Mouse (Mus musculus) forebrain, postnatal 0 days (tissue): Measurements from ENCODE around the gene Dcaf10. TPM values are rescaled to one million over a fixed set of nuclear protein-coding genes. Genes with fewer than 3 reads are reported as not detected.

Source experiments
- ATAC-seq: fragments of 200-750 bp; cut with Nextera tagmentation; 2 replicates; pipeline ENCODE4 v1.8.0; 2017; ENCODE audit warnings: mild to moderate bottlenecking, moderate library complexity
- DNase-seq: peaks from one replicate; pipeline ENCODE4 v3.0.0-alpha.2; 2015
- H3K27ac ChIP-seq: fragments of 300-500 bp; sonication (generic); 2 replicates; pipeline ENCODE4 v1.5.1; 2014; ENCODE audit warnings: low read depth, mild to moderate bottlenecking, antibody characterized with exemption, low read length, moderate library complexity, mixed read lengths
- H3K27me3 ChIP-seq: fragments of 300-500 bp; sonication (generic); 2 replicates; pipeline ENCODE4 v1.6.1; 2014; ENCODE audit warnings: mild to moderate bottlenecking, low read length, mixed read lengths; ENCODE audit not compliant: insufficient read depth
- H3K36me3 ChIP-seq: fragments of 300-500 bp; sonication (generic); 2 replicates; pipeline ENCODE4 v1.6.1; 2014; ENCODE audit warnings: mild to moderate bottlenecking, moderate library complexity; ENCODE audit not compliant: insufficient read depth
- H3K4me1 ChIP-seq: fragments of 300-500 bp; sonication (generic); 2 replicates; pipeline ENCODE4 v1.6.1; 2014; ENCODE audit warnings: antibody characterized with exemption; ENCODE audit not compliant: insufficient read depth
- H3K4me2 ChIP-seq: fragments of 300-500 bp; sonication (generic); 2 replicates; pipeline ENCODE4 v1.6.1; 2014; ENCODE audit warnings: low read depth, mild to moderate bottlenecking, moderate library complexity
- H3K4me3 ChIP-seq: fragments of 300-500 bp; sonication (generic); 2 replicates; pipeline ENCODE4 v1.5.1; 2014; ENCODE audit warnings: low read depth, low read length, mixed read lengths
- H3K9ac ChIP-seq: fragments of 300-500 bp; sonication (generic); 2 replicates; pipeline ENCODE4 v1.6.1; 2014; ENCODE audit warnings: mild to moderate bottlenecking
- H3K9me3 ChIP-seq: fragments of 300-500 bp; sonication (generic); 2 replicates; pipeline ENCODE4 v1.6.1; 2016; ENCODE audit warnings: low read length
- CTCF ChIP-seq: sonication (generic); IDR thresholded peaks from 2 replicates; pipeline ENCODE4 v1.5.1; 2016; ENCODE audit warnings: antibody characterized with exemption, control low read depth, low read depth
- WGBS: fragments of 180-500 bp; shearing (Covaris S2); extraction: QIAGEN DNeasy Blood & Tissue Kit; methylation state at CpG from one replicate; pipeline ENCODE4 v1.1.7; 2014; 5-methylcytosine and 5-hydroxymethylcytosine counted together
- polyA plus RNA-seq: library from polyadenylated mRNA; unstranded; fragments of >200 nt; fragmentation: Nextera tagmentation; extraction: Ambion mirVana; gene quantifications from 2 replicates; pipeline ENCODE4 v1.2.1, GENCODE M21; 2015
- total RNA-seq: library from RNA; depleted of rRNA; stranded (reverse); fragments of >200 nt; gene quantifications from 2 replicates; pipeline ENCODE4 v1.2.3, GENCODE M21; 2014

The Dcaf10 gene
- total and polyA plus RNA-seq, 2 experiments from 2014 or later, result 9.6 to 22.6 TPM

DNA sequence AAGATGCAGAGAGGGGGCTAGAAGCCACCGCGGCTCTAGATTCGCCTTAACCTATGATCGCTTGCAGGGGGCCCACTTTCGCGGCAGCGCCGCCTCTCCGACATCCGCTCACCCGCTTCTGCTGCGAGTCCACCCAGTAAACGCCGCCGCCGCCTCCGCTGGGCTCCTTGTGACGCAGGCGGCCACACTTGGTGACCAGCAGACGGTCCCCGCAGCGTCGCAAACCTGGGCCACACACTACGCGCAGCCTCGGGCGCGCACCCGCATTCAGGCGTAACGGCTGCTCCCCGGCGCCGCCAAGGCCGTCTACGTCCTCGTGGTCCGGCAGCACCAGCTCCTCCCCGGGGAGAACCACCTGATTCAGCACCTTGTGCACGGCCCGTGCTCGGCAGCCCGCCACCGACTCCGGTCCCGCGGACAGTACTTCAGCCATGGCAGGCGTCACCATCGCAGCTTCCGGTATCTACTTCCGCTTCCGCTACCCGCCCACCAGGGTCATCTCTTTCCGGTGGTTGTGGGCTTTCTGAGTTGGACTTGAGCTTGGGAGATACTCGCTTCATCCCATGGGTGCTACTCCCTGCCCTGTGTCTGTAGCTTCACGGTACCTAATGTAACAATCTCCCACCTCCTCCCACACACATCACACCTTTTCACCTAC lies 21.6 kb upstream of the Dcaf10 start:
- ATAC-seq (peak; percentile 96), DNase-seq (peak; percentile 85)
- Histone ChIP-seq H3K27ac (peak overlapping the region; percentile 83), H3K36me3 (peaks cover 26% of the 10 kb centered on the region), H3K27me3 (no peaks in the 10 kb centered on the region; the same call in 1 of the 2 replicates), H3K9ac (peak overlapping the region; percentile 93), H3K4me1 (no peaks in the 10 kb centered on the region), H3K9me3 (no peaks in the 10 kb centered on the region), H3K4me3 (peak overlapping the region; percentile 79), H3K4me2 (peak overlapping the region; percentile 68)
- 2% methylated on average over 56 of the region's 56 CpGs for WGBS
- no peak; the same call in 1 of the 2 replicates for TF ChIP-seq CTCF

DNA sequence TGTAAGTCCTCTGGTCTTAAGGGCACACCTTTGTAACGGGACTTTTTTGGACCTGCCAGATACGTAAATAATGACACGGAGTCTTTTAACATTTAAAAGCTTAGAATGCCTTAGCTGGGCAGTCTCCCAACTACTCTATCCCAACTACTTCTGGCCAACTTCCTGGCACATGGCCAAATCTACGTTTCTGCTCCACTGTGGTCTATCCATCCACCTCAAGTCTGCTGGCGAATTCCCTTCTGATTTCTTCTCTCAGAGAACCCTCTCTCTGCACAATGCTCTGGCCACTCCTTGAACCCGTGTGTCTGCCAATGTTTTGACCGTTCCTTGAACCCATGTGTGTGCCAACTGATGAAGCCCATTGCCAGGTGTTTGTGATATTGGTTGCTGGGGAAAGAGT lies 10.8 kb upstream of the Dcaf10 start:
- no peaks in the 10 kb centered on the region for H3K9me3 ChIP-seq
- no peak overlapping the region for H3K27ac ChIP-seq
- DNase-seq (no peak), ATAC-seq (no peak)
- no peak overlapping the region for H3K9ac ChIP-seq
- H3K4me1 ChIP-seq, result no peaks in the 10 kb centered on the region
- no peak overlapping the region for H3K4me3 ChIP-seq
- H3K36me3 ChIP-seq, result no peaks in the 10 kb centered on the region
- no peak for TF ChIP-seq CTCF
- no peaks in the 10 kb centered on the region for H3K27me3 ChIP-seq
- no peak overlapping the region for H3K4me2 ChIP-seq
- 60% methylated on average over 7 of the region's 7 CpGs for WGBS

DNA sequence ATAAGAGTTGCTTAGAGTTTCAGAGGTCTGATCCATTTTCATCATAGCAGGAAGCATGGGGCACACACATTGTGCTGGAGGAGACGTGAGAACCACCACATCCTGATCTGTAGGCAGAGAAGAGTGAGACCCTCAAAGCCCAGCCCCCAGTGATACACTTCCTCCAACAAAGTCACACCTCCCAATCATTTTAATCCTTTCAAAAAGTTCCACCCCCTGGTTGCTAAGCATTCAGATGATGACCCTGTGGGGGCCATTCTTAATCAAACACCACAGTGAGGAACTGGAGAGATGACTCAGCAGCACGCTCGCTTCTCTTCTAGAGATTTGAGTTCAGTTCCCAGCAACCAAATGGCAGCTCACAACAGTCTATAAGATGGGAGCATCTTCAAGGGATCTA lies 9.4 kb upstream of the Dcaf10 start:
- Histone ChIP-seq H3K9me3 (no peaks in the 10 kb centered on the region), H3K4me3 (no peak overlapping the region), H3K9ac (no peak overlapping the region), H3K27me3 (no peaks in the 10 kb centered on the region), H3K27ac (no peak overlapping the region), H3K4me2 (no peak overlapping the region), H3K4me1 (no peaks in the 10 kb centered on the region), H3K36me3 (no peaks in the 10 kb centered on the region)
- DNase-seq (no peak), ATAC-seq (no peak)
- TF ChIP-seq CTCF, result no peak
- WGBS, result 71% methylated on average over 3 of the region's 3 CpGs

DNA sequence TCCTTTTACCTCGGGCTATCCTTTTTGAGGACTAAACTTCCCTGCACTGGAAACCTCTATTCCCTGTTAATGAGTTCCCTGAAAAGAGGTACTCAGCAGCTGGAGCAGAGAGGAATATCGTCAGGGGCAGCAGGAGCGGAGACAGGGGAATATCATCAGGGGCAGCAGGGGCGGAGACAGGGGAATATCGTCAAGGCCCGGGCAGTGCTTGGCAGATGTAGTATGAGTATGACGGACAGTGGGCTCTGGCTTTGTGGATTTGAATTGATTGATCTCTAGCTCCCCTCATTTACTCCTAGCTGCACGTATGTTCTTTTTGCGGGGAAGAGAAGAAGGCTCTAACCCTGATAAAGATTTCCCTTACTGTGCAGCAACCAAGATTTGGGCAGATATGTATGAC lies 675 bp upstream of the Dcaf10 start:
- peak overlapping the region; percentile 88 for H3K27ac ChIP-seq
- H3K36me3 ChIP-seq, result peaks cover 4% of the 10 kb centered on the region; the same call in 1 of the 2 replicates
- H3K4me3 ChIP-seq, result peak overlapping the region; percentile 95; the same call in 1 of the 2 replicates
- 48% methylated on average over 9 of the region's 9 CpGs for WGBS
- DNase-seq, result no peak
- H3K4me1 ChIP-seq, result peaks cover 15% of the 10 kb centered on the region; the same call in 1 of the 2 replicates
- no peak; the same call in 1 of the 2 replicates for ATAC-seq
- H3K9me3 ChIP-seq, result no peaks in the 10 kb centered on the region
- no peaks in the 10 kb centered on the region for H3K27me3 ChIP-seq
- H3K4me2 ChIP-seq, result peak overlapping the region; percentile 91
- H3K9ac ChIP-seq, result peak overlapping the region; percentile 86
- TF ChIP-seq CTCF, result no peak

DNA sequence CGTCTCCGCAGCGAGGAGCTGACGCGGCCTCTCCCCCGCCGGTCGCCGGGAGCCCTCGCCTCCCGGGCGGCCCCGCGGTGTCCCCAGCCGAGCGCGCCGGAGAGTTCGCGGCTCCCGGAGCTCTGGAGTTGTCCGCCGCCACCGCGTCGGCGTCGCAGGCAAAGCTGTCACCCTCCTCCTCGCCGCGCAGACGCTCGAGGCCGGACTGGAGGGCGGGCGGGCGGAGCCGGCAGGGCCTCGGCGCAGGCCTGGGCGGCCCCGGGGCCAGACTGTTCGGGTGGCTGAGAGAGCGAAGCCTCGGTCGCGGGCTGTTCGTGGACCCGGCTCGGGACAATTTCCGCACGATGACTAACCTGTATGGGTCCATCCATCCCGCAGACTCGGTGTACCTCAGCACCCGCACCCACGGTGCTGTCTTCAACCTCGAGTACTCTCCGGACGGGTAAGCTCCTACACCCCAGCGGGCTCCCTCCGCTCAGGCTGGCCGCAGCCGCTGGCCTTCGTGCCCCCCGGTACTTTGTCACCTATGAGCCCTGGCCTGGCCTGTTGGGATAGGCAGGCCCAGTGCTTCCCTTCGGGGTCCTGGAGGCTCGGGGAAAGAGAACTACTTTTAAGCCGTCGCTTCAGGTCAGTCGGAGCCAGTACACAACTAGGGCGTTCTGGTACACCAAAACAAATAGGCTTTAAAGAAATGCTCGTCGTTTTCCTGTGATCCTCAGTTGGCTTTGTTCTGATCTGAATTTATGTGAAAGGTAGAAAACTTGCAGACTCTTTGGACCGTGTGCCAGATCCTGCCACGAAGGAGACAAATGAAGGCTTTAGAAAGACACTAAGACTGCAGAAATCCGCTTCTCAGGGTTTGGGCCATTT lies 620 bp downstream of the Dcaf10 start, which contains the start of gene Exosc3:
TSS of gene Exosc3 (minus strand) at position 447 of the 870 bp plus-strand sequence.
- Histone ChIP-seq H3K4me1 (peaks cover 15% of the 10 kb centered on the region; the same call in 1 of the 2 replicates), H3K9ac (peak within 1 kb of the TSS; percentile 86), H3K36me3 (peaks cover 10% of the 10 kb centered on the region; the same call in 1 of the 2 replicates), H3K9me3 (no peaks in the 10 kb centered on the region), H3K27ac (peak within 1 kb of the TSS; percentile 88), H3K27me3 (no peaks in the 10 kb centered on the region), H3K4me3 (peak within 1 kb of the TSS; percentile 95), H3K4me2 (peak within 1 kb of the TSS; percentile 91)
- no peak for TF ChIP-seq CTCF
- 2% methylated on average over 66 of the region's 76 CpGs for WGBS
- DNase-seq (no peak), ATAC-seq (peak; percentile 76)

DNA sequence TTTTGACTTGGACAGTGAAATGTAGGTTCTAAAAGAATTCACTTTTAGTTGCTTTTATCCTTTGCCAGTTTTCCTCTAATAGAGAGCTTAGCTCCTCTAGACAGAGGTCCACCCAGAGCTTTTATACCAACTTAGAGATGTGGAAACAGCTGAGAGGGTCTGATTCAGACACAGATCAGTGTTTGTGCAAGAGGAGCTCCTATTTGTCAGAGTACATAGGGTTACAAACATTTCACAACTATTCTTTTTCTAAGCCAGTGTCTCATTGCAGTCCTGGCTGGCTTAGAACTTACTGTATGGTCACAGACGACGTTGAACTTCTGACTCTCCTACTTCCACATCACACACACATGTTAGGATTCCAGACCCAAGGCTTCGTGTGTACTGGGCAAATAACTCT lies 14.8 kb downstream of the Dcaf10 start:
- no peaks in the 10 kb centered on the region for H3K4me1 ChIP-seq
- no peak overlapping the region for H3K9ac ChIP-seq
- H3K4me3 ChIP-seq, result no peak overlapping the region
- no peak for TF ChIP-seq CTCF
- ATAC-seq, result no peak
- WGBS, result 92% methylated on average over 3 of the region's 3 CpGs
- DNase-seq, result no peak
- no peak overlapping the region for H3K4me2 ChIP-seq
- H3K9me3 ChIP-seq, result no peaks in the 10 kb centered on the region
- H3K36me3 ChIP-seq, result 0 out of 2 replicates have a peak, but pooled peaks cover 9% of the 10 kb centered on the region
- no peaks in the 10 kb centered on the region for H3K27me3 ChIP-seq
- H3K27ac ChIP-seq, result no peak overlapping the region

DNA sequence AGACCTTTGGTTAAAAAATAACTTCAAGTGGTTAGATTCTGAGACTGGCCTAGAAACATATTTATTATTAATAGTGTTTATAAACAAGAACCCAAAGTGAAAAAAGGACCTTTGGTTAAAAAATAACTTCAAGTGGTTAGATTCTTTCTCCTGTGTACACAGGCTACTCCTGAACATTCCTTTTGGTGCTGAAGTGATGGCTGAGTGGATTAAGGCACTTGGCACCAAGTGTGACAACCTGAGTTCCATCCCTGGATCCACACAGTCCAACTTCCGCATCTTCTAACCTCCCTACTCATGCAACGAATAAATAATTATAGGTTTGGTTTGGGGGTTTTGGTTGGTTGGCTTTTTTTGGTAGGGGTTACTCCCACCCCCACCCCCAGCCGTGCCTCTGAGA lies 29.4 kb downstream of the Dcaf10 start:
- no peak overlapping the region for H3K4me3 ChIP-seq
- no peak overlapping the region for H3K27ac ChIP-seq
- no peak for DNase-seq
- no peak for TF ChIP-seq CTCF
- H3K36me3 ChIP-seq, result peaks cover 51% of the 10 kb centered on the region
- no peak overlapping the region for H3K9ac ChIP-seq
- ATAC-seq, result no peak
- no peaks in the 10 kb centered on the region for H3K9me3 ChIP-seq
- no peak overlapping the region for H3K4me2 ChIP-seq
- H3K27me3 ChIP-seq, result no peaks in the 10 kb centered on the region
- H3K4me1 ChIP-seq, result no peaks in the 10 kb centered on the region
- 90% methylated on average over 3 of the region's 3 CpGs for whole genome bisulfite sequencing
